Mouse (Mus musculus) fat pad, adult 2 months (tissue): ENCODE data around the gene Bloc1s6.

Experiments used
- DNase-seq: peaks from one replicate; pipeline ENCODE4 v3.0.0-alpha.2; 2011; ENCODE audit warnings: low read depth, low spot score; ENCODE audit errors: extremely low read depth

The Bloc1s6 gene

DNA sequence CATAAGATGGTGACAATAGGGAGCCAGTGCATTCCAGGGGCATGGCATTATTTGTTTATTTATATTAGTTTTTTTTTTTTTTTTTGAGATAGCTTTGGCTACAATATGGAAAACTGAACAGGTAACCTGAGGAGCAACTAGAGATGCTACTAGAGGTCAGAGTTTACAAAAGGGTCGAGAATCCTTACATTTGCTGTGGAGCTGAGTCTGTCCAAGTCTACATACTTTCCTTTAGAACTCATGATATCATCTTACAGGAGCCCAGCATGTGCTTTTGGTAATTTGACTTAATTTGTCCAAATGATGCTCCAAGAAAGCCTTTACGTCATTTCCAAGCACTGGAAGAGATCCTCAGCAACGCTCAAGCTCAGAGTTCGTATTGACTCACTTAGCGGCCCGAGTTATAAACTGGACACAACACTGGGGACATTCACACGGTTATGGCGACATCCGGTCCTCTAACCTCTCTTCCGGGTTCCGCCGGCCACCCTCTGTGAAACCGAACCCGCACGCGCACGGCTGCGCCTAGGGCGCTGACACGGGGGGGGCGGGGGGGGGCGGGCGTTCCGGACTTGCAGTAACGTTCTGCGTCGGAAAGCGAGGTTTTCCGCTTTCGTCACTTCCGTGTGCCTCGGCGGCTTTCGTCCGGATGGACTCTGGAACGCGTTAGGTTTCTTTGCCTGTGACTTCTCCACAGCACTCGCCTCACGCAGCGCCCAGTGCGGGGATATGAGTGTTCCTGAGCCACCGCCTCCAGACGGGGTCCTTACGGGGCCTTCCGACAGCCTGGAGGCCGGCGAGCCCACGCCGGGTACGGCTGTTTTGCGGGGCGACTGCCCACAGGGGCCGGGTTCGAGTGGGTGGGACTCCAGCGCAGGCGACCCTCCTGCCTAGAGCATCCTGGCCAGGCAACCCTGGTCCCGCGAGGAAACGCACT lies at the start of gene Bloc1s6:
Gene Bloc1s6 (plus strand): TSS at position 610 of the 937 bp plus-strand sequence.
- DNase-seq: peak; percentile 36

- no peak for DNase-seq
Observed at GRCm38 (mm10) chr2:122697526-122697925, 40.8 kb upstream of the Bloc1s6 start.

GRCm38 (mm10) chr2:122701012-122701411 lies 37.3 kb upstream of the Bloc1s6 start:
- no peak for DNase-seq

- DNase-seq: no peak
Observed at GRCm38 (mm10) chr2:122701871-122702180, 36.5 kb upstream of the Bloc1s6 start.

GRCm38 (mm10) chr2:122702181-122703036 lies 35.9 kb upstream of the Bloc1s6 start, which contains the start of gene Slc30a4:
Slc30a4 (minus strand) TSS chr2:122702663.
- DNase-seq: no peak

- no peak for DNase-seq
Observed at GRCm38 (mm10) chr2:122704572-122704971, 33.7 kb upstream of the Bloc1s6 start.

DNA sequence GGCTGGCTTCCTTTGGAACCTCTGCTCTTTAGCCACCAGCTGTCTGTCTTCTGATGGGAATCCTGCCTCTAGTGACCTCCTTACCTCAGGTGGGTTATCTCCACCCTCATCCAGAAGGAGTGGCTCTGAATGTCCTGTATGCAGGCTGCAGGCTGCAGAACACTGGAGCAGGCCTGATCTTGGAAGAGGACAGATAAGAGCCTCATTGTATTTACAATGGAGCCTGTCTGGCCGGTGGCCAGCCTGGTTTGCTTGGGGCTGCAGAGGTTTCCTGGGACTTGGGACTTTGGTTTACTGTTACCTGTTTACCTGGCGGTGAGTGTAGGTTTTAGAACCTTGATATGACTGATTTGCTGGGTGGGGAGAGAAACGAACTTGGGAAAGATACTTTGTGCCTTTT lies 30.2 kb upstream of the Bloc1s6 start:
- no peak for DNase-seq

- no peak for DNase-seq
Observed at GRCm38 (mm10) chr2:122709156-122709555, 29.1 kb upstream of the Bloc1s6 start.

DNA sequence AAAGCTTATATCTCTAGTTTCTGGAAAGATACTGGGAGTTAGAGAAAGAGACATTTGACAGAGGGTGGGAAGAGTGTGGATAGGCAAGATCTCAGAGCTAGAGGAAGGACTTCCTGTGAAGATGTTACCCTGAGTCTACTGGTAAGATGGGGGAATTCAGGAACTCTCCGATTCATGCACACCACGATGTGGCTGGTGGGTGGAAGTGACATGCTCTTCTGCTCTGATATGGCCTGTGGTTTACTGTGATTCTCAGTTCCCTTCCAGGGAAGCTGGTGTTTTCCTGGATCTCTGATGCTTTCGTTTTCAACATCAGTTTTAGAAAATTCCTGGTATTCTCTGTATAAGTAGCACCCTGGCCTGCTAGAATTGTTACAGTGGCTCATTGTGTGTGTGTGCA lies 26.4 kb upstream of the Bloc1s6 start:
- no peak for DNase-seq

DNA sequence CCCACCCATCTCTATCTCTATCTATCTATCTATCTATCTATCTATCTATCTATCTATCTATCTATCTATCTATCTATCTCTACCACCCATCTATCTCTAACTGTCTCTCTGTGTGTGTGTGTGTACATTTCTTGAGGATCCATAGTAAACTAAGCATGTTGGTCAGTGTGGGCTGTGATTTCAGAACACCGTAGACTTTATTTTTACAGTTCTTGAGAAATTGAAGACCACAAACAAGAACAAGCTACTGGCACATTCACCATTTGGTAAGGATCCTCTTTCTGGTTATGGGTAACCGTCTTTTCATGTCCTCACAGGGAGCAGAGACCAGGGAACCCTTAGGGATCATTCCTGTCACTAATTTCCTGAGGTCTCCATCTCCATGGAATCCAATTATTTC lies 25.5 kb upstream of the Bloc1s6 start:
- DNase-seq: no peak

GRCm38 (mm10) chr2:122715148-122715692 lies 23.1 kb upstream of the Bloc1s6 start:
- DNase-seq: no peak

DNA sequence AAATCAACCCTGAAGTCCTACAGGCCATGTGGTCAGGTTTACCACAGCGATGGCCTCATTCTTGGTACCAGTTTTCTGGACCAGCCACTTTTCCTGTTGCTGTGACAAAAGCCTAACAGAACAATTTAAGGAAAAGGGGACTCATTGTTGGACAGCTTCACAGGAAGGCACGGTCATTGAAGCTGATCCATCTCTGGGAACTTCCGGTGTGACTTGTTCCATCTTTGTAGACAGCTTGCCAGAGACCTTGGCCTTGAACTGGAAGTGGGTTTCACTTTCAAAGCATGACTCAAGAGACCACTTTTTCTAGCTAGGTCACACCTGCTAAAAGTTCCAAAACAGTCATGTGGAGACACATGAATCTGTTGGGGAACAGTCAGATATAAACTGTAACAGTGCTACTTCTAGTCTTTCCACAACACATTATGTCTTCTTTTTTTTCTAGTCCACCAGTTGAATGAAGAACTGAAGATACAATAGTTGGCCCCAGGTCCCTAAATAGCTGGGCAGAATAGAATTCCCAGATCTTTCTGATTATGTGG lies 21.9 kb upstream of the Bloc1s6 start:
- no peak for DNase-seq

- DNase-seq: no peak
Observed at GRCm38 (mm10) chr2:122719232-122719631, 19.1 kb upstream of the Bloc1s6 start.

DNA sequence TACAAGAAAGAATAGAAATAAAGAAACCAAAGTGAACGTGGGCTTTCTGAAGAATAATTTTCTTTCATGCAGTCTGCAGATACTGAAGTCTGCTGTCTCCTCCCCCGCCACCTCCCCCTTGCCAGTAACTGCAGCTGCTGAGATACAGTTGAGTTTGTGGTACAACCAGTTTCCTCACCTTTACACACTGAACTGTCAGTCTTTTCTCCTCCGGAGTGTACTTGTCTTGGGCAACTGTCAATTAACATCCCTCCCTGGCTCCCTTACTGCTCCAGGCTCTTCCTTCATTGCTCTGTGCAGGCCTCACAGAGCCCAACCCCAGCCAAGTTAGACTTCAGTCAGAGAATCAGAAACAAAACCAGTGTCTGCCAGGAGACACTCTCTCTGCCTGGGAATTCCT lies 17.7 kb upstream of the Bloc1s6 start:
- DNase-seq: peak; percentile 55

DNA sequence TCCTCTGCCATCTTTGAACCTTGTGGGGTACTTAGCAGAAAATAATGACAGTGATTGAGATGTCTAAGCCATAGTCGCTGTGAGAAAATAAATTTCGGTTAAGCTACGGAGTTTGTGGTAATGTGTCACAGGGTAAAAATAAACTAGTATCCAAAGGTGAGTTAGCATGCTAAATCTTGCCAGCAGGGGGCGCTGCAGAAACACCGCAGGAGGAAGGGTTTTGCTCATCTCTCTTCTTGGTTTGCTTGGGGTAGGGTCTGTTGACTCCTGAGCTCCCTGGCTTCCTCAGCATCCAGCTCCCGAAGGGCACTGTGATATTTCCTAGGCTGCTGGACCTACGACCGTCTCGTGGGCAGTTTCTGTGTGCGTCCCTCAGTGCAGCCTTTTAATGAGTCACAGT lies 12.7 kb upstream of the Bloc1s6 start:
- no peak for DNase-seq

DNA sequence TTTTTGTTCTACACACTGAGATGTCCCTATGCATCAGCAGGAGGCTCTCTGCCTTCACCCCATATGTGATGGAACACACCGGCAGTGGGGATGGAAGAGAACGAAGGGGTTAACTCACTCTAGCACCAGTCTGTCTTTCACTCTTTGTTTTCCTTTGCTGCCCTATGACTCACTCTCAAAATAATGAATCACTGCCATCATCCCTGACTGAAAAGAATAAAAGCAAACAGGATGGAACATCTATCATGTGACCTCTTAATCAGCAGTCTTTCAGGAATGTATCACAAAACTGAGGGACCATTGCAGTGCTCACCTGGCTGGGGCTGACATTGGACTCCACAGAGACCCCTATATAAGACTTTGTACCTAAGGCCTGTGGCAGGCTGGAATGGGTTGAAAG lies 6.8 kb upstream of the Bloc1s6 start:
- no peak for DNase-seq

GRCm38 (mm10) chr2:122739023-122739422 lies 720 bp downstream of the Bloc1s6 start:
- DNase-seq: no peak

GRCm38 (mm10) chr2:122746461-122746860 lies 8.2 kb downstream of the Bloc1s6 start:
- DNase-seq: no peak

DNA sequence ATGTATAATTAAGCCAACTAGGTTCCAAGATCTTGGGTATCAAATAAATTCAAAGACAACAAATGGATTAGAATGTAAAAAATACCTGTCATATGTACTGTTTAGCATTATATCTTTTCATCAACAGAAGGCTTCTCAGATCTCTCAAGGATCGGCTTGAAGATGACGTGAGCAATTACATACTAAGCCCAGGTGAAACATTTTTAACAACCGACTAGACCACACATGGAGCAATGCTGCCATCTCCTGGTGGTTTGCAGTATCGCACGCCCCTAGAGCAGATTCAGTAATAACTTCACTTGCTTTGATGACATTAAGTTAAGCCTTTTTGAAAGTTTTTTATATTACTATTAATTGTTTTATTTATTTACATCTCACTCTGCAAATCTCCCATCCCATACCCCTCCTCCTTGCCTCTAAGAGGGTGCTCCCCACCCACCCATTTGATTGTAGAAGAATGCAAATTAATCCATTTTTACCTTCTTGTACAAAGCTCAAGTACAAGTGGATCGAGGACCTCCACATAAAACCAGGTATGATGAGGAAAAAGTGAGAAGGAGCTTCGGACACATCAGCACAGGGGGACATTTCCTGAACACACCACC lies 15.5 kb downstream of the Bloc1s6 start:
- DNase-seq: no peak

GRCm38 (mm10) chr2:122759791-122760190 lies 21.5 kb downstream of the Bloc1s6 start:
- no peak for DNase-seq

- DNase-seq: no peak
Observed at GRCm38 (mm10) chr2:122762991-122763390, 24.7 kb downstream of the Bloc1s6 start.
